Mouse (Mus musculus): ENCODE measurements around the gene Rcn1. TPM values are rescaled to one million over a fixed set of nuclear protein-coding genes. Genes with fewer than 3 reads are reported as not detected.

The Rcn1 gene
- polyA plus RNA-seq, 1 experiment, result 97.3 TPM

- Histone ChIP-seq H3K27me3 (ENCODE audit: control insufficient read depth, insufficient read depth, insufficient read length) (peaks cover 7% of the 10 kb centered on the region), H3K4me3 (ENCODE audit: insufficient read depth, poor library complexity, severe bottlenecking) (no peak overlapping the region), H3K79me2 (ENCODE audit: control insufficient read depth, insufficient read depth) (no peaks in the 10 kb centered on the region), H3ac (ENCODE audit: control insufficient read depth, insufficient read length, low read depth) (no peak overlapping the region), H3K79me3 (ENCODE audit: low read depth) (no peaks in the 10 kb centered on the region), H3K36me3 (ENCODE audit: control insufficient read depth, insufficient read depth) (no peaks in the 10 kb centered on the region)
- TF ChIP-seq FOSL1 (IDR thresholded peaks at IDR 0.05; ENCODE audit: insufficient read depth, low read length, poor library complexity, severe bottlenecking) (no peak), USF1 (IDR thresholded peaks at IDR 0.05; ENCODE audit: low read depth) (no peak), MYOG (IDR thresholded peaks at IDR 0.05; ENCODE audit: control insufficient read depth, extremely low read depth, insufficient read length) (no peak), MAX (IDR thresholded peaks at IDR 0.05) (no peak), MYOD1 (IDR thresholded peaks at IDR 0.05; ENCODE audit: control insufficient read depth, insufficient read length, low read depth) (no peak), CTCF (IDR thresholded peaks at IDR 0.05; ENCODE audit: control insufficient read depth, insufficient read depth, insufficient read length) (no peak), CEBPB (IDR thresholded peaks at IDR 0.05; ENCODE audit: low read depth) (no peak)
These were observed 61.8 kb downstream of the Rcn1 start for GRCm38 (mm10) chr2:105337171-105337875.

- Histone ChIP-seq H3K4me3 (ENCODE audit: insufficient read depth, poor library complexity, severe bottlenecking) (no peak overlapping the region), H3K36me3 (ENCODE audit: control insufficient read depth, insufficient read depth) (no peaks in the 10 kb centered on the region), H3K79me3 (ENCODE audit: low read depth) (no peaks in the 10 kb centered on the region), H3K79me2 (ENCODE audit: control insufficient read depth, insufficient read depth) (no peaks in the 10 kb centered on the region), H3ac (ENCODE audit: control insufficient read depth, insufficient read length, low read depth) (no peak overlapping the region), H3K27me3 (ENCODE audit: control insufficient read depth, insufficient read depth, insufficient read length) (peaks cover 14% of the 10 kb centered on the region)
- no peak for TF ChIP-seq FOSL1 (IDR thresholded peaks at IDR 0.05; ENCODE audit: insufficient read depth, low read length, poor library complexity, severe bottlenecking)
- no peak for TF ChIP-seq CTCF (IDR thresholded peaks at IDR 0.05; ENCODE audit: control insufficient read depth, insufficient read depth, insufficient read length)
- no peak for TF ChIP-seq CEBPB (IDR thresholded peaks at IDR 0.05; ENCODE audit: low read depth)
- TF ChIP-seq MYOG (IDR thresholded peaks at IDR 0.05; ENCODE audit: control insufficient read depth, extremely low read depth, insufficient read length), result no peak
- no peak for TF ChIP-seq MYOD1 (IDR thresholded peaks at IDR 0.05; ENCODE audit: control insufficient read depth, insufficient read length, low read depth)
- no peak for TF ChIP-seq MAX (IDR thresholded peaks at IDR 0.05)
- TF ChIP-seq USF1 (IDR thresholded peaks at IDR 0.05; ENCODE audit: low read depth), result no peak
These were observed 62.6 kb downstream of the Rcn1 start for GRCm38 (mm10) chr2:105336314-105337027.

Other genes starting within 250 kb of the Rcn1 start
- gene Them7, start 175.0 kb downstream of the Rcn1 start, polyA plus RNA-seq (2012; fragmentation: generic; extraction: Trizol), result not detected

Data from C2C12 (cell line).